9 mouse cellular contexts compared by ENCODE assay signal in the genomic region with DNA sequence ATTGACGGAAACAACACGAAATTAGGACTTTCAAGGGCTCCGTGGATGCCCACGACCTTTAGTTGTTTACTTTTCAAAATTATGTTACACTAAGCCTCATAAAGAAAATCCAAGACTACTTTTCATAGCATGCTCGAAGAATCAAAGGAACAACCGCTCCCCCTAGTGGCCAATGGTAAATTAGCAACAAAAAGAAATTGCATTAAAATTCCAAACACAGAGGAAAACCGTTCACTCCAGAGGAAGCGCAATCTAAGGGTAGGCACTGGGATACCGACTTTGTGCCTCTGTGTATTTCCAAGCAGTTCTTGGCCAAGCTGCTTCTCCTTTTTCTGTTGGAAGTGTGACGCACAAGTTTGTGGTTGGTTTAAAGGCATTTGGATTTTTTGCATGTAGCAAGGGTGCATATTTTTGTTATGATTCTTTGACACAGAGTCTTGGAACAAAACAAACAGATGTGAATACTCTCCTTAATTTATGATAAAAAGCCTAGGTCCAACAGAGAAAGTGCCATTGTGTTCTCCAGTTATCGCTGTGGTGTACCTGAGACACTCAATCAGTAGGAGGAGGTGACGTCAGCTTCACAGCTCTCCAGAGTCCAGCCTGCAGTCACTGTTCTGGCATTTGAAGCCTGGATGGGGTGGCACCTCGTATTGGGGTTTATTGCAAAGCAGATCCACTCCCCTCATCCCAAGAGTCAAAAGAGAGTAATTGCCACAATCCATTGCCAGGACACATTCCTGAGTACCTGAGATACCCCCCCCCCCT.
DNase-seq lines count a peak whose midpoint lies in the region; ATAC-seq and TF ChIP-seq lines count a peak whose summit lies in the region.
"Had no signal": no experiment of that assay in that cellular context is flagged by ENCODE, and none has a peak within 500 bp of the region (broad histone marks: within the 10 kb centered on the region; RNA-seq: fewer than 3 reads in every experiment).

No protein-coding gene starts in this region.

- peak; percentile 31 to 40 for DNase-seq in kidney, adult 8-10 months
- peak; percentile 46 for DNase-seq in ES-E14 (ENCODE audit: low read depth, low spot score)
- peak; percentile 75 to 87 for DNase-seq in cerebellum, postnatal 10 days
- DNase-seq in left cerebral cortex, postnatal 14 days (ENCODE audit: low spot score in 2 of 2), result peak; percentile 82 to 84
- no peak for DNase-seq in spleen, postnatal 4 days (ENCODE audit: low spot score in 2 of 2)

- H3K36me3 ChIP-seq in kidney, embryonic 14.5 days (ENCODE audit: control insufficient read depth, insufficient read depth, low read length), result no peaks in the 10 kb centered on the region
- H3K36me3 ChIP-seq in ES-E14 (ENCODE audit: control insufficient read depth, insufficient read depth, low read length, poor library complexity, severe bottlenecking) (no peaks in the 10 kb centered on the region), myocyte (ENCODE audit: control insufficient read depth, insufficient read depth) (no peaks in the 10 kb centered on the region)
- H3K36me3 ChIP-seq: embryonic facial prominence, embryonic 12.5 days had no signal

- H3K4me2 ChIP-seq in kidney, embryonic 14.5 days (replicated peaks; ENCODE audit: low read depth, low read length), result no peak overlapping the region
- H3K4me2 ChIP-seq in myocyte (ENCODE audit: low read depth), result peak overlapping the region; percentile 71
- H3K4me2 ChIP-seq: embryonic facial prominence, embryonic 12.5 days had no signal

- intact Hi-C loops in left cerebral cortex, postnatal 14 days (cut with DNase I), result loop anchor here (1.0 to 10.0 kb wide), 3 partner anchors 118 to 290 kb away; no protein-coding TSS in a partner anchor

- 15% methylated on average over 13 of the region's 13 CpGs for WGBS in kidney, embryonic 14.5 days

- no peaks in the 10 kb centered on the region for H3K9me3 ChIP-seq in kidney, embryonic 14.5 days (ENCODE audit: control insufficient read depth, low read length)
- no peaks in the 10 kb centered on the region for H3K9me3 ChIP-seq in ES-E14 (ENCODE audit: control insufficient read depth, insufficient read depth, low read depth, low read length)
- H3K9me3 ChIP-seq: embryonic facial prominence, embryonic 12.5 days had no signal

- no peak overlapping the region for H3K27ac ChIP-seq in kidney, embryonic 14.5 days (ENCODE audit: low read depth, low read length)
- H3K27ac ChIP-seq in ES-E14 (ENCODE audit: insufficient read depth, low read depth, low read length, poor library complexity, severe bottlenecking), result no peak overlapping the region
- H3K27ac ChIP-seq: embryonic facial prominence, embryonic 12.5 days had no signal

- peaks cover 21% of the 10 kb centered on the region for H3K4me1 ChIP-seq in kidney, embryonic 14.5 days (ENCODE audit: control insufficient read depth, insufficient read depth, low read length)
- H3K4me1 ChIP-seq in ES-E14 (ENCODE audit: control insufficient read depth in 2 of 2, insufficient read depth in 2 of 2, low read length in 2 of 2, poor library complexity in 1 of 2), result peaks cover 0 to 2% of the 10 kb centered on the region in 2 experiments; a peak in 1 of 4 replicates

- H3K4me3 ChIP-seq in kidney, embryonic 14.5 days (ENCODE audit: low read length), result no peak overlapping the region
- H3K4me3 ChIP-seq in ES-E14 (ENCODE audit: insufficient read depth in 1 of 2, low read depth in 1 of 2, low read length in 2 of 2, poor library complexity in 1 of 2, severe bottlenecking in 1 of 2) (no peak overlapping the region), myocyte (no peak overlapping the region)
- H3K4me3 ChIP-seq: embryonic facial prominence, embryonic 12.5 days had no signal

- H3K27me3 ChIP-seq in kidney, embryonic 14.5 days (ENCODE audit: control insufficient read depth, insufficient read depth, low read length), result no peaks in the 10 kb centered on the region
- no peaks in the 10 kb centered on the region for H3K27me3 ChIP-seq in myocyte (ENCODE audit: control insufficient read depth, insufficient read depth, insufficient read length)
- H3K27me3 ChIP-seq: embryonic facial prominence, embryonic 12.5 days had no signal

- no peak; the same call in 1 of the 2 replicates for ATAC-seq in kidney, embryonic 14.5 days (ENCODE audit: low FRiP score, low TSS enrichment)
- ATAC-seq in granulocyte monocyte progenitor cell, adult 5-6 weeks (replicated peaks; ENCODE audit: poor library complexity, severe bottlenecking), result peak; percentile 57

- no peaks in the 10 kb centered on the region for H3K79me2 ChIP-seq in myocyte (ENCODE audit: control insufficient read depth, insufficient read depth)

- no peak overlapping the region for H3ac ChIP-seq in myocyte (ENCODE audit: control insufficient read depth, insufficient read length)

- H3K9ac ChIP-seq in kidney, embryonic 14.5 days (ENCODE audit: low read depth, low read length), result no peak overlapping the region
- no peak overlapping the region for H3K9ac ChIP-seq in ES-E14 (ENCODE audit: insufficient read depth, low read depth, low read length, poor library complexity, severe bottlenecking)
- H3K9ac ChIP-seq: embryonic facial prominence, embryonic 12.5 days had no signal

- TF ChIP-seq POLR2A in myocyte (IDR thresholded peaks at IDR 0.05; ENCODE audit: insufficient read length, low read depth), result no peak

- in situ Hi-C loops in ES-E14 (cut with MboI; ENCODE audit: low sequenced_read_pairs in 2 of 2, unreplicated experiment in 2 of 2), result loop anchor here (25.0 kb wide), 2 partner anchors 182 to 307 kb away; no protein-coding TSS in a partner anchor

TF ChIP-seq in ES-E14, 5 proteins besides CTCF, POLR2A, EP300 and RAD21:
- TF ChIP-seq MAFK (IDR thresholded peaks at IDR 0.05; ENCODE audit: insufficient read depth, low read depth, low read length), result no peak
- TF ChIP-seq ZC3H11A (IDR thresholded peaks at IDR 0.05; ENCODE audit: borderline replicate concordance, low read depth, low read length), result peak; percentile 64; the same call in 1 of the 2 replicates

TF ChIP-seq in myocyte, 11 proteins besides CTCF, POLR2A, EP300 and RAD21:
- TF ChIP-seq REST (IDR thresholded peaks at IDR 0.05; ENCODE audit: insufficient read depth, insufficient read length), result no peak
- no peak for TF ChIP-seq E2F4 (IDR thresholded peaks at IDR 0.05; ENCODE audit: insufficient read depth)
- TF ChIP-seq CEBPB (IDR thresholded peaks at IDR 0.05; ENCODE audit: insufficient read depth, poor library complexity, severe bottlenecking), result no peak

Comparison
In these comparisons a context has a peak if more than half of its experiments do, and no peak if none do; other contexts are left out.
1. DNase-seq: peak in kidney, adult 8-10 months (2 of 2), ES-E14 (single experiment), cerebellum, postnatal 10 days (2 of 2) and left cerebral cortex, postnatal 14 days (2 of 2); none in spleen, postnatal 4 days (0 of 2).